Mouse (Mus musculus): ENCODE measurements at regions not wholly inside any gene's neighbourhood (a gene's known extent, or its start where the extent isn't known, plus 50 kb on each side); places are given as distances from the start of the nearest gene placed in this dataset.

- TF ChIP-seq CTCF (IDR thresholded peaks at IDR 0.05; ENCODE audit: extremely low read depth, insufficient read length, insufficient replicate concordance, low read depth, low read length) (no peak), POLR2A (IDR thresholded peaks at IDR 0.05; ENCODE audit: low read depth, low read length) (no peak)
Observed at GRCm38 (mm10) chr1:168662755-168663284, 230.8 kb upstream of the Pbx1 start.
